Mouse (Mus musculus) liver, embryonic 15.5 days (tissue): ENCODE data around the gene Plod2. TPM values are rescaled to one million over a fixed set of nuclear protein-coding genes. Genes with fewer than 3 reads are reported as not detected.

Experiments
- ATAC-seq: fragments of 200-750 bp; cut with Nextera tagmentation; 2 replicates; pipeline ENCODE4 v1.8.0; 2017; ENCODE audit warnings: moderate number of reproducible peaks, mild to moderate bottlenecking, moderate library complexity; ENCODE audit not compliant: insufficient read depth
- H3K27ac ChIP-seq: fragments of 300-500 bp; sonication (generic); replicated peaks from 2 replicates; pipeline ENCODE4 v1.5.1; 2015; ENCODE audit warnings: mild to moderate bottlenecking, inconsistent platforms
- H3K27me3 ChIP-seq: fragments of 300-500 bp; sonication (generic); 2 replicates; pipeline ENCODE4 v1.6.1; 2015; ENCODE audit warnings: mild to moderate bottlenecking, inconsistent platforms
- H3K36me3 ChIP-seq: fragments of 300-500 bp; sonication (generic); replicated peaks from 2 replicates; pipeline ENCODE4 v1.6.1; 2015; ENCODE audit warnings: moderate library complexity, mild to moderate bottlenecking, inconsistent platforms
- H3K4me1 ChIP-seq: fragments of 300-500 bp; sonication (generic); replicated peaks from 2 replicates; pipeline ENCODE4 v1.6.1; 2015; ENCODE audit warnings: inconsistent platforms
- H3K4me2 ChIP-seq: fragments of 300-500 bp; sonication (generic); 2 replicates; pipeline ENCODE4 v1.6.1; 2015; ENCODE audit warnings: moderate library complexity, mild to moderate bottlenecking, inconsistent platforms
- H3K4me3 ChIP-seq: fragments of 300-500 bp; sonication (generic); replicated peaks from 2 replicates; pipeline ENCODE4 v1.5.1; 2015; ENCODE audit warnings: mild to moderate bottlenecking, inconsistent platforms
- H3K9ac ChIP-seq: fragments of 300-500 bp; sonication (generic); 2 replicates; pipeline ENCODE4 v1.6.1; 2015; ENCODE audit warnings: moderate library complexity, mild to moderate bottlenecking, inconsistent platforms
- H3K9me3 ChIP-seq: fragments of 300-500 bp; sonication (generic); replicated peaks from 2 replicates; pipeline ENCODE4 v1.6.1; 2016; ENCODE audit warnings: inconsistent platforms
- WGBS: fragments of 180-500 bp; shearing (Covaris S2); methylation state at CpG from one replicate; pipeline ENCODE4 v1.1.7; 2015; ENCODE audit warnings: mixed read lengths; ENCODE audit not compliant: insufficient replicate concordance; 5-methylcytosine and 5-hydroxymethylcytosine counted together
- polyA plus RNA-seq: library from polyadenylated mRNA; unstranded; fragments of >200 nt; fragmentation: Nextera tagmentation; extraction: Ambion mirVana; gene quantifications from 2 replicates; pipeline ENCODE4 v1.2.1, GENCODE M21; 2015

Plod2 gene
- polyA plus RNA-seq, 1 experiment from 2014 or later = 2.6 TPM

GRCm38 (mm10) chr9:92641717-92642116, 99.7 kb downstream of the Plod2 start:
- no peak overlapping the region for H3K27ac ChIP-seq
- WGBS = 9% methylated on average over 1 of the region's 1 CpGs
- no peaks in the 10 kb centered on the region for H3K36me3 ChIP-seq
- no peaks in the 10 kb centered on the region for H3K27me3 ChIP-seq
- H3K4me1 ChIP-seq = no peaks in the 10 kb centered on the region
- no peaks in the 10 kb centered on the region for H3K9me3 ChIP-seq
- no peak overlapping the region for H3K4me3 ChIP-seq
- no peak overlapping the region for H3K4me2 ChIP-seq
- H3K9ac ChIP-seq = no peak overlapping the region
- no peak for ATAC-seq

Other genes with a start within 250 kb of the Plod2 start
- not detected in 2 replicates for gene 1700057G04Rik, start 232.8 kb upstream of the Plod2 start, polyA plus RNA-seq
- 0.82 and 0.89 TPM in 2 replicates for gene Plscr4, start 84.8 kb upstream of the Plod2 start, polyA plus RNA-seq